In the genomic region with DNA sequence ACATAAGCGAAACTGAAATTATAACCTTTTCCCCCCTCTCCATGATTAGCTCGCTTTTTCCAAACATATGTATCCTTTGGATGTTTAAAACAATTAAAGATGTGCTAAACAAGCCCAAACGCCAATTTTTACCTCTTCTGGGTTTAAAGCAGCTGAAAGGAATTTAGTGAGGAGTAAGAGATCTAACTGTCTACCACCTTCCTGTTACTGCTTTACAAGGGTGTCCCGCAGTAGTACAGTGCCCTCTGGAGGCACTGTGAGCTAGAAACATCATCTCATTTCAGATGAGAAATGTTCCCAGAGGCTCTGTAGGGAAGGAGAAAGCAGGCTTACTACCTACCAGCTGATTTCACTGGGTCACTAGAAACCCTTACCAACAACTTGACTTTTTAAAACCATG, we compare ENCODE assay signal across 10 mouse cellular contexts.
DNase-seq lines count a peak whose midpoint lies in the region; ATAC-seq lines count a peak whose summit lies in the region.
"Had no signal": no experiment of that assay in that cellular context is flagged by ENCODE, and none has a peak within 500 bp of the region (broad histone marks: within the 10 kb centered on the region; RNA-seq: fewer than 3 reads in every experiment).

No protein-coding gene starts in this region.

- no peak overlapping the region for H3K4me3 ChIP-seq in liver, embryonic 12.5 days
- H3K4me3 ChIP-seq: erythroblast, embryonic 14.5 days; midbrain, embryonic 12.5 days had no signal

- 42% methylated on average over 4 of the region's 4 CpGs for WGBS in liver, embryonic 12.5 days (ENCODE audit: insufficient replicate concordance)

- no peak for ATAC-seq in liver, embryonic 12.5 days
- ATAC-seq in inflammation-experienced regulatory T-cells, adult 6 months = peak; percentile 95
- no peak for ATAC-seq in erythroid progenitor cell, adult 5-6 weeks (replicated peaks; ENCODE audit: low FRiP score, poor library complexity, severe bottlenecking)

- peak; percentile 22 for DNase-seq in liver
- DNase-seq in MEL-GATA-1-ER (ENCODE audit: extremely low read depth, low read depth) = peak; percentile 14
- DNase-seq in embryo, embryonic 11 days = peak; percentile 70
- DNase-seq in left cerebral cortex, postnatal 36 days (ENCODE audit: low spot score in 2 of 2) = peak; percentile 30 to 40
- peak; percentile 1 to 28 for DNase-seq in natural killer cell, adult 2 months (ENCODE audit: low spot score in 2 of 2)

- no peak overlapping the region for H3K9ac ChIP-seq in liver, embryonic 12.5 days
- H3K9ac ChIP-seq: midbrain, embryonic 12.5 days had no signal

- H3K36me3 ChIP-seq in liver, embryonic 12.5 days = no peaks in the 10 kb centered on the region

- H3K27ac ChIP-seq in liver, embryonic 12.5 days = no peak overlapping the region
- H3K27ac ChIP-seq: midbrain, embryonic 12.5 days had no signal

- H3K27me3 ChIP-seq in liver, embryonic 12.5 days (replicated peaks) = no peaks in the 10 kb centered on the region
- H3K27me3 ChIP-seq: midbrain, embryonic 12.5 days had no signal

- H3K4me1 ChIP-seq in liver, embryonic 12.5 days = no peaks in the 10 kb centered on the region
- H3K4me1 ChIP-seq: midbrain, embryonic 12.5 days had no signal

- intact Hi-C loops in left cerebral cortex, postnatal 36 days (cut with DNase I) = loop anchor here (2.0 kb wide), 1 partner anchor 162 kb away; no protein-coding TSS in a partner anchor

- no peak overlapping the region for H3K4me2 ChIP-seq in liver, embryonic 12.5 days
- H3K4me2 ChIP-seq: midbrain, embryonic 12.5 days had no signal

- no peaks in the 10 kb centered on the region for H3K9me3 ChIP-seq in liver, embryonic 12.5 days (replicated peaks)
- H3K9me3 ChIP-seq: midbrain, embryonic 12.5 days had no signal

Comparison
In these comparisons a context has a peak if more than half of its experiments do, and no peak if none do; other contexts are left out.
1. DNase-seq: peak in every context shown above with its lines; median percentile 70 in embryo, embryonic 11 days; 35 in left cerebral cortex, postnatal 36 days; 22 in liver; 14 in natural killer cell, adult 2 months; 14 in MEL-GATA-1-ER.